8 mouse cellular contexts compared by ENCODE assay signal in the genomic region with DNA sequence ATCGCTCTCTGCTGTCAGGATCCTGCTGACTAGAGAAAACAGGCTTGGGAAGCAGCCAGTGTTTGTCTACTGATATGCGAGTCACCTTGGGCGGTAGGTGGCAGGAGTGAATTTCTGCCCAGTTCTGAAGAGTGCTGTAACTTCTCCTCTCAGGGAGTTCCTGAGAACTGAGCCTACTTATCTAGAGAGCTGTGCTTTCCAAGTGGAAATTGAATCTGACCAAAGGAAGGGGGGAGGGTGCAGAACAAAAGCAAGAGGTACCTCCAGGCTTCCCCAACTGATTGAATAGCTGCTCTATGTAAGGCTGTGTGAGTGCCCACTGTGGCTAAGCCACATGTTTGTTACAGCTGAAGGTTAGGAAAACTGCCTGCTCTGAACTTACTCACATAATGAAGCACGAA.
DNase-seq lines count a peak whose midpoint lies in the region; ATAC-seq lines count a peak whose summit lies in the region.

No protein-coding gene starts in this region.

- no peak overlapping the region; the same call in 1 of the 2 replicates for H3K4me2 ChIP-seq in forebrain, embryonic 12.5 days
- H3K4me2 ChIP-seq in lung, embryonic 15.5 days = no peak overlapping the region

- 0 out of 2 replicates have a peak, but pooled peaks cover 4% of the 10 kb centered on the region for H3K27me3 ChIP-seq in forebrain, embryonic 12.5 days
- H3K27me3 ChIP-seq in lung, embryonic 15.5 days = no peaks in the 10 kb centered on the region

- no peaks in the 10 kb centered on the region for H3K36me3 ChIP-seq in forebrain, embryonic 12.5 days (replicated peaks)
- H3K36me3 ChIP-seq in lung, embryonic 15.5 days = no peaks in the 10 kb centered on the region

- no peaks in the 10 kb centered on the region for H3K9me3 ChIP-seq in forebrain, embryonic 12.5 days
- no peaks in the 10 kb centered on the region for H3K9me3 ChIP-seq in lung, embryonic 15.5 days

- peaks cover 61% of the 10 kb centered on the region for H3K4me1 ChIP-seq in forebrain, embryonic 12.5 days
- H3K4me1 ChIP-seq in lung, embryonic 15.5 days = no peaks in the 10 kb centered on the region

- DNase-seq in adrenal gland, adult (ENCODE audit: inconsistent age in 2 of 2, low spot score in 1 of 2) = peak; percentile 52 to 85
- DNase-seq in adrenal gland, postnatal 4 days (ENCODE audit: low spot score in 2 of 2) = no peak
- peak; percentile 52 for DNase-seq in Muller cell, postnatal 12 days (ENCODE audit: inconsistent ontology term)
- no peak for DNase-seq in MN1 (ENCODE audit: low spot score)
- DNase-seq in cerebellum, adult 8-10 months = no peak
- no peak for DNase-seq in frontal cortex, postnatal 36 days (ENCODE audit: low spot score in 2 of 2)

- ATAC-seq in forebrain, embryonic 12.5 days (ENCODE audit: low FRiP score) = peak; percentile 88
- ATAC-seq in lung, embryonic 15.5 days (ENCODE audit: borderline replicate concordance, extremely low read depth, low FRiP score, low TSS enrichment) = peak; percentile 65; the same call in 1 of the 2 replicates

- H3K27ac ChIP-seq in forebrain, embryonic 12.5 days = peak overlapping the region; percentile 81
- no peak overlapping the region for H3K27ac ChIP-seq in lung, embryonic 15.5 days

- no peak overlapping the region for H3K9ac ChIP-seq in forebrain, embryonic 12.5 days
- H3K9ac ChIP-seq in lung, embryonic 15.5 days = no peak overlapping the region

- WGBS in forebrain, embryonic 12.5 days = 10% methylated on average over 4 of the region's 4 CpGs
- WGBS in lung, embryonic 15.5 days = 50% methylated on average over 4 of the region's 4 CpGs

- H3K4me3 ChIP-seq in forebrain, embryonic 12.5 days (replicated peaks) = no peak overlapping the region
- H3K4me3 ChIP-seq in lung, embryonic 15.5 days = no peak overlapping the region

Comparison
In these comparisons a context has a peak if more than half of its experiments do, and no peak if none do; other contexts are left out.
1. DNase-seq: peak in adrenal gland, adult (2 of 2) and Muller cell, postnatal 12 days (single experiment); none in adrenal gland, postnatal 4 days (0 of 2), MN1 (single experiment), cerebellum, adult 8-10 months (single experiment) and frontal cortex, postnatal 36 days (0 of 2).